Mouse (Mus musculus) hindbrain, embryonic 12.5 days (tissue): ENCODE results near the gene Ube3c. TPM values are rescaled to one million over a fixed set of nuclear protein-coding genes. Genes with fewer than 3 reads are reported as not detected.
"Not testable (repeated sequence)": the region's sequence is repeated elsewhere in the genome, so short reads cannot be mapped to it uniquely, and the experiment has no call there.

Experiments used
- ATAC-seq: fragments of 200-750 bp; cut with Nextera tagmentation; 2 replicates; pipeline ENCODE4 v1.8.0; 2017; ENCODE audit warnings: moderate TSS enrichment; ENCODE audit not compliant: low FRiP score
- H3K27ac ChIP-seq: fragments of 300-500 bp; sonication (generic); 2 replicates; pipeline ENCODE4 v1.5.1; 2016; ENCODE audit warnings: mild to moderate bottlenecking
- H3K27me3 ChIP-seq: fragments of 300-500 bp; sonication (generic); 2 replicates; pipeline ENCODE4 v1.6.1; 2016; ENCODE audit warnings: mild to moderate bottlenecking
- H3K36me3 ChIP-seq: fragments of 300-500 bp; sonication (generic); 2 replicates; pipeline ENCODE4 v1.6.1; 2016; ENCODE audit warnings: mild to moderate bottlenecking
- H3K4me1 ChIP-seq: fragments of 300-500 bp; sonication (generic); 2 replicates; pipeline ENCODE4 v1.6.1; 2016
- H3K4me2 ChIP-seq: fragments of 300-500 bp; sonication (generic); replicated peaks from 2 replicates; pipeline ENCODE4 v1.6.1; 2016; ENCODE audit warnings: mild to moderate bottlenecking
- H3K4me3 ChIP-seq: fragments of 300-500 bp; sonication (generic); 2 replicates; pipeline ENCODE4 v1.5.1; 2016; ENCODE audit warnings: mild to moderate bottlenecking
- H3K9ac ChIP-seq: fragments of 300-500 bp; sonication (generic); 2 replicates; pipeline ENCODE4 v1.6.1; 2016; ENCODE audit warnings: mild to moderate bottlenecking, moderate library complexity
- H3K9me3 ChIP-seq: fragments of 300-500 bp; sonication (generic); replicated peaks from 2 replicates; pipeline ENCODE4 v1.6.1; 2016; ENCODE audit warnings: mild to moderate bottlenecking
- WGBS: fragments of 180-500 bp; shearing (Covaris S2); methylation state at CpG from one replicate; pipeline ENCODE4 v1.1.7; 2016; 5-methylcytosine and 5-hydroxymethylcytosine counted together
- polyA plus RNA-seq: library from polyadenylated mRNA; unstranded; fragments of >200 nt; fragmentation: Nextera tagmentation; extraction: Ambion mirVana; gene quantifications from 2 replicates; pipeline ENCODE4 v1.2.1, GENCODE M21; 2016

Ube3c gene
- polyA plus RNA-seq: 41.6 and 47.5 TPM in 2 replicates

DNA sequence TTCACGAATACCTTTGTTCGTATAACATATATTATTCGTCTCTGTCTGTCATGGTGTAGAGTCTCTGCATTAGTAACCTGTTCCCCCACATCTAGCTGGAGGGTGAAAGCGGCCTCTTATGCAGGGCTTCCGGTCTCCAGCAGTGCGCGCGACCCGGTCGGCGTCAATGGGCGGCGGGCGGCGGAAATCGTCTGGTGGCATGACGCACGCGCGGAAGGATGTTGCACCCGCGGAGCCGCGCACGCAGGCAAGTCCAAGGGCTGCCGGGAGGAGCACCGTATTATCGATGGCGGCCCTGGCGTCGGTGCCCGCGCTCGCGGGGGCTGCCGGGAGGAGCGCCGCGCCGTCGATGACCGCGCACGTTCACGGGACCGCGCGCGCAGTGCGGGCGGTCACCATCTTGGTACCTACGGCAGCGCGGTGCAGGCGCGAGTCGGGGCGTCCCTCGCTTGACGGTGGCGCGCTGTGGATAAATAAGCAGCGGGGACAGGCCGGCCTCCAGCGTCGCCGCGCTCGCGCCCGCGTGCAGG is at the start of gene Ube3c:
Gene Ube3c, plus strand, starts transcription at position 395 of the 530 bp plus-strand sequence.
- Histone ChIP-seq H3K9ac (peak within 1 kb of the TSS; percentile 71), H3K36me3 (no peaks in the 10 kb centered on the region), H3K4me1 (peaks cover 15% of the 10 kb centered on the region), H3K27me3 (no peaks in the 10 kb centered on the region), H3K4me3 (peak within 1 kb of the TSS; percentile 88), H3K4me2 (peak within 1 kb of the TSS; percentile 94), H3K27ac (peak within 1 kb of the TSS; percentile 93), H3K9me3 (no peaks in the 10 kb centered on the region)
- ATAC-seq: peak; percentile 97
- under 1% methylated on average over 72 of the region's 72 CpGs for WGBS

DNA sequence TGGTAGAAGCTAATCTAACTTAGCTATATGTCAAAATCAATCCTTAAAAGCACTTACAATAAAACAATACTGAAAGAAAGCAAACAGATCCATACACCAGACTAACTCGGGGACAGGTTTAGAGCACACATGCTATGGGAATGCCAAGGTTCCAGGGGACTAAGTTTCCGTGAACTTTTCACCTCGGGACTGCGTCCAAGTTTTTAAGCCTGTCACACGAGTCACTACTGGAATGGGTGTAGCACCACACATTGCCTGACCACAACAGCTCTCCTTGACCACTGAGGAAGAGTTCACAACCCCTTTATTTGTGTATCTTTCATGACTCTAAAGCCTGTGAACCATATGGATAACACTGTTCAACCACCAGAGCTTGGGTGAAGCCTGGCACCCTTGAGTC is 8.9 kb upstream of the Ube3c start:
- ATAC-seq: no peak
- no peaks in the 10 kb centered on the region for H3K9me3 ChIP-seq
- 86% methylated on average over 5 of the region's 5 CpGs for WGBS
- no peak overlapping the region for H3K9ac ChIP-seq
- H3K4me1 ChIP-seq: no peaks in the 10 kb centered on the region
- no peak overlapping the region for H3K4me3 ChIP-seq
- H3K36me3 ChIP-seq: no peaks in the 10 kb centered on the region
- H3K4me2 ChIP-seq: no peak overlapping the region
- H3K27ac ChIP-seq: no peak overlapping the region
- H3K27me3 ChIP-seq: no peaks in the 10 kb centered on the region

DNA sequence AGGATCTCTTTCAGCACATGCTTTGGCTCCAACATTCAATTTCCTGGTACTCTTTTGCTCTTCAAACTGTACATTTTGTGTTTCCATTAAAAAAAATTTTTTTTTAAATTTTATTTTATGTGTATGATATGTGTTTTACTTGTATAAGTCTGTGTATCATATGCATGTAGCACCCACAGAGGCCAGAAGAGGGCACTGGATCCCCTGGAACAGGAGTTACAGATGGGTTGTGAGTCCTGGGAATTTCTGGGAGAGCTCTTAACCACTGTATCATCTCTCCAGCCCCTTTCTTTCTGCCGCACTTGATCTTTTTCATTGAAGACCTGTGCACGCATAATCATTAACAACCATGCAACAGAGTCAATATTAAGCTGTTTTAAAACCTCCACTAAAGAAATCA is 8.4 kb upstream of the Ube3c start:
- H3K4me2 ChIP-seq: no peak overlapping the region
- no peak overlapping the region for H3K4me3 ChIP-seq
- 90% methylated on average over 2 of the region's 2 CpGs for WGBS
- ATAC-seq: no peak
- H3K27ac ChIP-seq: no peak overlapping the region
- no peaks in the 10 kb centered on the region for H3K9me3 ChIP-seq
- H3K36me3 ChIP-seq: no peaks in the 10 kb centered on the region
- no peaks in the 10 kb centered on the region for H3K27me3 ChIP-seq
- H3K4me1 ChIP-seq: no peaks in the 10 kb centered on the region
- no peak overlapping the region for H3K9ac ChIP-seq

DNA sequence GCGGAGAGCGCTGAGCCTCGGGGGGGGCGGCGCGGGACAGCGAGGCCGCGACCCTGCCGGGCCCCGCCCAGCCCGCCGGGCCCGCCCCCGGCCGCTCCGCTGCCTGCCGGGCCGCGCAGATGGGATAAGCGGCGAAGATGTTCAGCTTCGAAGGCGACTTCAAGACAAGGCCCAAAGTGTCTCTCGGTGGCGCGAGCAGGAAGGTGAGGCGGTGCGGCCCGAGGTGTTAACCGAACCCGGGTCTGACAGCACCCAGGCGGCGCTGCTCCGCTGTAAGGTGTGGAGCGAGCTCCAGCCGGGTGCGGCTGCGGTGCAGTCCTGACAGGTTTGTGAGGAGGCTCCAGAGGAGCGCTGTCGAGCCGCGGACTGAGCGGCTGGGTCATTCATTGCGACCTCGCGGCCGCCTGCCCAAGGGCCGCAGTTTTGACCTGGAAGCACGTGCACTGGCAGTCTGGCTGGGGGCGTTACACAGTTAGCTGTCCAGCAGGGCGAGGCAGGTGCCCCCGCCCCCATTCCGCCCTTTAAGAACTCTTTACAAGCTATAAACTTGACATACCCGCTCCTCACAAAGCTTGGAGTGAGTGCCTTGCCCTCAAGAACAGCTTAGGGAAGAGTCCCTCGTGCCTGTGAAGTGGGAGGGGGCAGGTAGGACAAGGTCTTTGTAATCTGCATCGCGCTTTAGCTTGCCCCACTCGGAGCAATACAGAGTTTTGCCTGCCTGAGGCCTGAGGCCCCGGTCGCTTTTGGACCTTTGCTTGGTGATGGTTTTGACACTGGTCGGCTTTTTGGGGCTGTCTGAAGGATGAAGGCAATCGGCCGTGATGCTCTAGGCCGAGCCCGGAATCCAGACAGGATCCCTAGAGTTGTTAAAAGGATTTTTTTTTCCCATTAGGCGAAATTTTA is 587 bp downstream of the Ube3c start:
- WGBS: 2% methylated on average over 67 of the region's 67 CpGs

DNA sequence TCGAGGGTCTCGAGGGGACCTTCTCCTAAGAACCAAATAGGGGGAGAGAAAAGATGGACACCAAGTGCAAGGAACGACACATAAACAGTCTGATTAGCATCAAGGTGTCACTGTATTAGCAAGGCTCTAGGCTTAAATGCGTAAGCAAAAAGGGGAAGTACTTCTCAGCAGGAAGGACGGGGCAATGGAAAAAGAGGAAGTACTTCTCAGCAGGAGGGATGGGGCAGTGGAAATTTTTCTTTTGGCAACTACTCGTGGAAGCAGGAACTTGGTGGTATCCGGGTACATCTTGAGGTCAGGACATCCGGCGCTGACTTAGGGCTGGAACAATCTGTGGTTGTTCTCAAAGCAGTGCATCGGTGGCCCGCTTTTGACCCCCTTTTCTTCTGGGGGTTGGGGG is 5.2 kb downstream of the Ube3c start:
- H3K4me3 ChIP-seq, H3K27ac ChIP-seq, ATAC-seq, H3K27me3 ChIP-seq, H3K9me3 ChIP-seq, H3K4me2 ChIP-seq, H3K9ac ChIP-seq, H3K36me3 ChIP-seq: not testable (repeated sequence)
- WGBS: 84% methylated on average over 11 of the region's 11 CpGs
- H3K4me1 ChIP-seq: peaks cover 15% of the 10 kb centered on the region

More for the DNA sequence above, 587 bp downstream of the Ube3c start:
- Histone ChIP-seq H3K36me3 (no peaks in the 10 kb centered on the region), H3K9ac (peak overlapping the region; percentile 71), H3K27ac (peak overlapping the region; percentile 93), H3K27me3 (no peaks in the 10 kb centered on the region), H3K9me3 (no peaks in the 10 kb centered on the region), H3K4me2 (peak overlapping the region; percentile 94), H3K4me3 (peak overlapping the region; percentile 88), H3K4me1 (peaks cover 15% of the 10 kb centered on the region)
- ATAC-seq: peak; percentile 82

DNA sequence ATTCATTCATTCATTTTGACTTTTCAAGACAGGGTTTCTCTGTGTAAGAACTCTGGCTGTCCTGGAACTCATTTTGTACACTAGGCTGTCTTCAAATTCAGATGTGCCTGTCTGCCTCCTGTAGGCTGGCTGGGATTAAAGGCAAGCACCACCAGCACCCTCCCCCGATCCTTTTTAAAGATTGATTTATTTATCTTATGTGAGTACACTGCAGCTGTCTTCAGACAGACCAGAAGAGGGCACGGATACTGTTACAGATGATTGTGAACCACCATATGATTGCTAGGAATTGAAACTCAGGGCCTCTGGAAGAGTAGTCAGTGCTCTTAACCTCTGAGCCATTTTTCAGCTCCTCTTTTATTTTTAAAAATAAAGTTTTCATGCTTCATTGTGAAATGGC is 6.0 kb downstream of the Ube3c start:
- peaks cover 13% of the 10 kb centered on the region for H3K4me1 ChIP-seq
- H3K4me3 ChIP-seq: no peak overlapping the region
- WGBS: 75% methylated on average over 2 of the region's 2 CpGs
- H3K36me3 ChIP-seq: no peaks in the 10 kb centered on the region
- no peak overlapping the region for H3K27ac ChIP-seq
- no peak for ATAC-seq
- H3K27me3 ChIP-seq: no peaks in the 10 kb centered on the region
- no peak overlapping the region for H3K4me2 ChIP-seq
- H3K9me3 ChIP-seq: no peaks in the 10 kb centered on the region
- no peak overlapping the region for H3K9ac ChIP-seq

DNA sequence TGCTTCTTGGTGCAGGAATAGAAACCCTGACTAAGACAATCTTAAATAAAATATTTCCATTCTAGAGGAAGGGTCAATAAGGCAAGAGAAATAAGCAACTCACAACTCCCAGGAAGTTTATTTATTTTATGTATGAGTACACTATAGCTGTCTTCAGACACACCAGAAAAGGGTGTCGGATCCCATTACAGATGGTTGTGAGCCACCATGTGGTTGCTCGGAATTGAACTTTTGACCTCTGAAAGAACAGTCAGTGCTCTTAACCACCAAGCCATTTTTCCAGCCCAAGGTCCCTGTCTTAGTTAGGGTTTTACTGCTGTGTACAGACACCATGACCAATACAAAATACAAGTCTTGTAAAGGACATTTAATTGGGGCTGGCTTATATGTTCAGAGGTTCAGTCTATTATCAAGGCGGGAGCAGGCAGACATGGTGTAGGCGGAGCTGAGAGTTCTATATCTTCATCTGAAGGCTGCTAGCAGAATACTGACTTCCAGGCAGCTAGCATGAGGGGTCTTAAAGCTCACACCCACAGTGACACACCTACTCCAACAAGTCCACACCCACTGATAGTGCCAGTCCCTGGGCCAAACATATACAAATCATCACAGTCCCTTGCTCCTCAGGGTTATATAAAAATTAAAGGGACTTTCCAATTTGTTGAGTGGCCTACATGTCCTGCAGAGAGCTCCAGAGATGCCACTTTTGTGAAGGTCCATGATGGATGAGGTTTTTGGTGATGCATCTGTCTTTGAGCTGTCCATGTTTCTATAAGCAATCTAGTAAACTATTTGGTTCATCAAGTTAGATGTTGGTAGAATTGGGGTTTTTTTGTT is 9.0 kb downstream of the Ube3c start:
- Histone ChIP-seq H3K36me3 (no peaks in the 10 kb centered on the region), H3K9ac (no peak overlapping the region), H3K4me1 (no peaks in the 10 kb centered on the region), H3K4me3 (no peak overlapping the region), H3K27me3 (no peaks in the 10 kb centered on the region), H3K9me3 (no peaks in the 10 kb centered on the region), H3K4me2 (no peak overlapping the region), H3K27ac (no peak overlapping the region)
- 90% methylated on average over 4 of the region's 4 CpGs for WGBS
- no peak for ATAC-seq

DNA sequence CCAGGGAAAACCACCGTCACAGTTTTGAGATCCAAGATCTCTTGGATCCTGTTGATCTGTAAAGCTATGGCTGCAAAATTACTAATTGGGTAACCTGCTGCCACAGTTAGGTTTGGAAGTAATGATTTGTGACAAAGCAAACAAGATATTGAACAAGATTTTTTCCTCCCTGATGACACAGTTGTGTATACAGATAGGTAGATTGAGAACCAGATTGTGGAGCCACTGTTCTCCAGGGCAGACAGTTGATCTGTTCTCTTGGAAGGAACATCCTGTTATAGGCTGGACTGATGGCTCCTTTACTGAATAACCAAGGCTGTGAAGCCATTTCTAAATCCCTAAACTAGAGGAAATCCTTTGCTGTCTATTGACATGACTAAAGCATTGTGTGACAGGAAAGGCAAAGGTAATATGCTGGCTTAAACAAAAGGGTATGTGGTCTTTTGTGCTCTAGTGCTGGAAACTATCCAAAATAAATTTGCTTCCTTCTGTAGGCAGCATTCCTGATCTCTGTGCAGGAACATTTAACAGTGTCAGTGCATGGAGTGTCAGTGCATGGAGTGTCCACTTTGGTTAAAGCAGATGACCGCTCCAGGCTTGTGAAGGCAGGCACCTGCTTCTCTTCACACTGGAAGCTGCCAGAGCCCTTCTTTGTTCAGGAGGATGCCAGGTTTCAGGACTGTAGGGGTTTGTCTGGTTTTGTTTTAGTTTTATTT is 15.0 kb downstream of the Ube3c start:
- 89% methylated on average over 2 of the region's 2 CpGs for WGBS

DNA sequence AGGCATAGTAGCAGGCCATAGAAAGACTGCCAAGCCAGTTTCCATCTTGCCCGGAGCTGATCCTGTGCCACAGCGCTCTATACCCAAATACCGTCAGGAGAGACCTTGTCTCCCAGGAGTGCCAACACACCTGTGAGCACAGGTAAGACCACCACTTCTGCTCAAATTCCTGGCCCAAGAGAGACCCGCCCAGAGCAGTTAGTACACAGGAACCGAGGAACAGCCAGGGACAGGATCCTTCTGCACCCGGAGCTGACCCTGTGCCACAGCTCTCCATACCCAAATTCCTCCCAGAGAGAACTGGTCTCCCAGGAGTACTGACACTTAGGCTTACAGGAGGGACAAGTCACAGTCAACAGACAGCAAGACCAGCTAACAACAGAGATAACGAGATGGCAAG is 23.1 kb downstream of the Ube3c start:
- not testable (repeated sequence) for H3K9ac ChIP-seq, H3K27ac ChIP-seq, H3K27me3 ChIP-seq, H3K9me3 ChIP-seq, H3K4me1 ChIP-seq, H3K4me3 ChIP-seq, H3K4me2 ChIP-seq, ATAC-seq
- 96% methylated on average over 7 of the region's 7 CpGs for WGBS
- peaks cover 64% of the 10 kb centered on the region for H3K36me3 ChIP-seq

More for the DNA sequence above, 15.0 kb downstream of the Ube3c start:
- H3K27ac ChIP-seq: no peak overlapping the region
- H3K36me3 ChIP-seq: peaks cover 3% of the 10 kb centered on the region; the same call in 1 of the 2 replicates
- H3K4me2 ChIP-seq: no peak overlapping the region
- no peak for ATAC-seq
- H3K4me3 ChIP-seq: no peak overlapping the region
- no peaks in the 10 kb centered on the region for H3K27me3 ChIP-seq
- no peaks in the 10 kb centered on the region for H3K9me3 ChIP-seq
- H3K4me1 ChIP-seq: 0 out of 2 replicates have a peak, but pooled peaks cover 4% of the 10 kb centered on the region
- H3K9ac ChIP-seq: no peak overlapping the region

DNA sequence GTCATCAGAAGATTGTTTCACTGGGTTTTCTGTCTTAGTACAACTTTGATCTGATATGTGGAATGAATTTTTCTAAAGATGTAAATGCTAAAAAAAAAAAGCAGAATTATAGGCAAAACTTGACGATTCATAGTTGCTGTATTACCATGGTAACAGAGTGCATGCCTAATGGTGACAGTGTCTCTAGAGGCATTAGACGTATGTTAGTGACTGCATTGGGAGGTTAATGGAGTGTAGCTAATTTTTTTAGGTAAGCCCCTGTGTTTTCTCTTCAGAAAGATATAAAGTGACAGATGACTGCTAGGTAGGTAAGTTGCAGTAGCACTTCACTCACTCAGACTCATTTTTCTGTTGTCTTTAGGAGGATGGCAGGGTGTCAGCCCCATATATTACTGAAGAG is 37.5 kb downstream of the Ube3c start:
- peaks cover 62% of the 10 kb centered on the region for H3K36me3 ChIP-seq
- H3K4me2 ChIP-seq: no peak overlapping the region
- H3K9me3 ChIP-seq: no peaks in the 10 kb centered on the region
- WGBS: 63% methylated on average over 2 of the region's 2 CpGs
- no peaks in the 10 kb centered on the region for H3K27me3 ChIP-seq
- no peak for ATAC-seq
- no peaks in the 10 kb centered on the region for H3K4me1 ChIP-seq
- H3K4me3 ChIP-seq: no peak overlapping the region
- no peak overlapping the region for H3K27ac ChIP-seq
- no peak overlapping the region for H3K9ac ChIP-seq

DNA sequence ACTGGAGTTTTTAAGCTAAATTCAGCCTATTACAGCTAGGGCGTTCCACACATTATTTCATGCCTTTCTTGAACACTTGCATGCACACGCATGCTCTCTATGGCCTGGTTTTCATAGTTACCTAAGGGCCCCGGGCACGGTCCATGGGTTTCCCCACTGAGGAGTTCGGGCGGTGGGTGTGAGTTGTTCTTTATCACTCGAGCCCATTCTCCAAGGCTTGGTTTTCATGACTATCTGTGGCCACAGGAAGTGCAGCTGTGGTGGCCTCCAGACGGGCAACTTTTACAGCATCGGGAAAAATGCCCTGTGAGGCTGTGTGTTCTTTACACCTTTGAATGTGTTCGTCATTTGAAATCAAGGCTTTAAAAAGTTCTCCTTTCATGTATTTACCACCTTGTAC is 56.6 kb downstream of the Ube3c start:
- Histone ChIP-seq H3K27ac (no peak overlapping the region), H3K4me1 (no peaks in the 10 kb centered on the region), H3K36me3 (peaks cover 36% of the 10 kb centered on the region), H3K4me2 (no peak overlapping the region), H3K27me3 (no peaks in the 10 kb centered on the region), H3K4me3 (no peak overlapping the region), H3K9ac (no peak overlapping the region), H3K9me3 (no peaks in the 10 kb centered on the region)
- ATAC-seq: no peak
- 94% methylated on average over 10 of the region's 10 CpGs for WGBS

DNA sequence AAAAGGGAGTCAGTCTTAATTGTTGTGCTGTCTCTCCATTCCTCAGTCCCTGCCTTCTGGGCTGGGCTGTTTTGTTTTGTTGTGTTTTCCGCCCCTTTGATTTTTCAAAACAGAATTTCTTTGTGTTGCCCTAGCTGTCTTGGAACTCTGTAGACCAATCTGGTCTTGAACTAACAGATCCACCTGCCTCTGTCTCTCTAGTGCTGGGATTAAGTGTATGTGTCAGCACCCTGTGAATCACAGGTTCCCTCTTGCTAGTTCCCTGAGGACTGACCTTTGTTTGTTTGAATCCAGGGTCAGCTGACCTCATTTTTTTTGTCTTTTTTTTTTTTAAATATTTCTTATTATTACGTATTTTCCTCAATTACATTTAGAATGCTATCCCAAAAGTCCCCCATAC is 60.9 kb downstream of the Ube3c start:
- no peak for ATAC-seq
- Histone ChIP-seq H3K9me3 (no peaks in the 10 kb centered on the region), H3K9ac (no peak overlapping the region), H3K4me3 (no peak overlapping the region), H3K36me3 (peaks cover 35% of the 10 kb centered on the region), H3K27ac (no peak overlapping the region), H3K4me1 (no peaks in the 10 kb centered on the region), H3K27me3 (no peaks in the 10 kb centered on the region), H3K4me2 (no peak overlapping the region)
- 93% methylated on average over 2 of the region's 2 CpGs for WGBS
